Mouse (Mus musculus): Measurements from ENCODE around the gene Psmd10.

Psmd10 gene

DNA sequence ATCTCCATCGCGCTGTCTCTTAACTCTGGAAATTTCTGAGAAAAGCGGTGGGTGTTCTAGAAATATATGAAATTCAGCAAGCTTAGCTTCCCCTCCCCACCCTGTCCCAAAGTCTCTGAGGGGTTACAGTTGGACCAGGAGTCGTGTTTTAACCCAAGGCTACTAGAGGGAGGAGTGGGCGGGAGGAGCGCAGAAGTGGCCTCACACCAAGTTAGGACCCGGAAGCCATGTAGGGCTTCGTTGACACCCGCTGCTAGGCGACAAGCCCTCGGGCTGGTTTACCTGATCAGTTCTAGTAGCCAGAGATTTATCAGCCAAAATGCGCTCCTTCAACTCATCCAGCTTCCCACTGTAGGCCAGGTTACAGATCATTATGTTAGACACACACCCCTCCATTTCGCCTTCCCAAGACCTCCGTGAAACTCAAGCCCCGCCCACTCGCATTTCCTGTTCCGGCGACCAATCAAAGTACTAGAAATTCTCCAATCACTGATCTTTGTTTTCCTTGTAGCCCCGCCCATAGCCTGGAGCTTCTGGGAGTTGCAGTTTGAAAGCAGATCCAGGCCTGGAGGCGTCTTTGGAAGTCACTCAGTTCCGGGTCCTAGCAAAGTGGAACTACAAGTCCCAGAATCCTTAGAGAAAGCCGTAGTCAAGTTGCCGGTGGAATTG, at the start of gene Psmd10, which contains the start of gene Atg4a:
TSS of gene Psmd10 (minus strand) at position 457 of the 669 bp plus-strand sequence.
TSS of gene Atg4a (plus strand) at position 636 of the 669 bp plus-strand sequence.
- DNase-seq (ENCODE audit: extremely low spot score, low read depth, low spot score), result peak; percentile 73

- no peak for DNase-seq (ENCODE audit: extremely low spot score, low read depth, low spot score)
Measured at GRCm38 (mm10) chrX:140998885-140999284, 42.4 kb upstream of the Psmd10 start.

- DNase-seq (ENCODE audit: extremely low spot score, low read depth, low spot score), result no peak
Measured at GRCm38 (mm10) chrX:140997912-140998545, 41.5 kb upstream of the Psmd10 start.

- DNase-seq (ENCODE audit: extremely low spot score, low read depth, low spot score), result no peak
Measured at GRCm38 (mm10) chrX:140996909-140997516, 40.5 kb upstream of the Psmd10 start.

- no peak for DNase-seq (ENCODE audit: extremely low spot score, low read depth, low spot score)
Measured at GRCm38 (mm10) chrX:140985256-140985655, 28.7 kb upstream of the Psmd10 start.

DNA sequence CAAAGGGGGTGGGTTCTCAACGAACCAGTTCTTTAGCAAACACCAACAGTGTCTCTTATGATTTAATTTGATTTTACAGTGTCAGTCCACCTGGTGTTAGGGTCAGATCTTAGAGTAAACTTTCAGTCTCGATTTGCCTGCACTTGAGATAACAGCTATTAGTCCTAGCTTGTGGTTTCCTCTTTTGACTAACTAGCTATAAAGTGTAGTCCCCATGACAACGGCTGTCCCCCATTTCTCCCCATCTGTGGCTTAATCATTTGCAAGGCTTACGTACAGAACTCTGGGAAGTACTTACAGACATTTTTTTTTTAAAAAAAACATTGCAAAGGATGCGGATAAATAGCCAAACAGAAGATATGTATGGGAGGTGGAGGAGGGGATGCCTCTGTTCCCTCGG, 28.3 kb upstream of the Psmd10 start:
- no peak for DNase-seq (ENCODE audit: extremely low spot score, low read depth, low spot score)

DNA sequence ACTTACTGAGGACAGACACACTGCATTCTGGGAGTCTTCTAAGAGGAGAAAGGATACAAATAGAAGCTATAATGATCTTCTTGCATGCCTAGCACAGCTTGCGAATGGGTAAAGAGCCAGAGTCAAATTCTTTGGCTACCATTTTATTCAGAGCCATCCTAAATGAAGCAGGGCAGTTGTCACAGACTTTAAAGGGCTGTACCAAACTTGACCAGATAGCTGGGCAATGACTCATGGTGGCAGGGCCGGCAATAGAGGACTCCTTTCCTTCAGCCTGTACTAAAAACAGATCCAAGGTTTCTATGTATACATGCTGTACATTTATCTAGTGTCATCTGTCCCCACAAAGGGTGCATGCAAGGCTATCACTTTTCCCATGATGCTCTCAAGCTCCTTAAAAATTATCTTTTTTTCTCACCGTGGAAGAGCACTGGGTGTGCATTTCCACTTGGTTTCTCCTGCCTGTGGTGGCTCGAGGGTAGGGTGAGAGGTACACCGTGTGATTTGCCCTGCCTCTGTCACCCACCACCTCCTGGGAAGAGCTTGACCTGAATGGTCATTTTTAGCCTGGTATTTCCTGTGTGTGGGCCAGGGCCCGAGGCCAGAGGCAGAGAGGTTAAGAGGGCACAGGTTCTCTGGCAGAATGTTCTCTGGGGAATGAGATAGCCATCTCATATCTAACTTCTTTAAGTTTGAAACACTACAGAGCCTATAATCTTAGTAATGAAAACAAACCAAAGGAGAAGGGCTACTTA, 26.9 kb upstream of the Psmd10 start:
- DNase-seq (ENCODE audit: extremely low spot score, low read depth, low spot score), result no peak

DNA sequence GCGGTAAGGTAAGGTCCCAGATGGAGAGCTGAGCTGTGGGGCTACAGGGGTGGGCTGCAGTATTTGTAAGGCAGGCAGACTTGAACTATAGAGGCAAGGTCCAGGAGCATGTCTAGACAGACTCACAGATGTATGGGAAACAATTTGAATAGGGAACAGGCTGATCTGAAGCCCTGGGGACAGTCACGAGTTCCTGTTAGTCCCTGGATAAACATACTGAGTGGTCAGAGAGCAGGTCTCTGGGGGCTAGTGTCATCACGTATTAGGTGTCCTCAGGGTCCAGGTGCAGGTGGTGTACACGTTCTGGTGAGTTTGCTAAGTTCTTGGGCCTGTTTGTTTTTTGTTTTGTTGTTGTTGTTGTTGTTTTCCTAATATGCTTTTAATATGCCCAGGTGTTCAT, 23.6 kb upstream of the Psmd10 start:
- DNase-seq (ENCODE audit: extremely low spot score, low read depth, low spot score), result no peak

DNA sequence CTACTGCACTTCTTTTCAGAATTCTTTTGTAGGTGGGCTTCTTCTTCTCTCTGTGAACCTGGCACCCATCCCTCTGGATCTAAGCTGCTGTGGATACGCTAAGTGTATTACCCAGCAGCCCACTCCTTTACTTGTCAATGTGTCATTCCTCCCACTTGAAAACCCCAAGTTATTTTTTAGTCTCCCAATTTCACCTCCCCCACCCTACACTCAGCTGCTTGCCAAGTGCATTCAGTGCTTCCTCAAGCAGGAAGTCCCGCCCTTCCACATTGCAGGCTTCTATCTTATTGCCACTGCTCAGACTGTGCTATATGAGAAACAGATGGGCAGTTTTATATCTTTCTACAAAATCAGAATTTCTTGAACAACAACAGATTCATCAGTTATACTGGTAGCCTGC, 23.0 kb upstream of the Psmd10 start:
- no peak for DNase-seq (ENCODE audit: extremely low spot score, low read depth, low spot score)

DNA sequence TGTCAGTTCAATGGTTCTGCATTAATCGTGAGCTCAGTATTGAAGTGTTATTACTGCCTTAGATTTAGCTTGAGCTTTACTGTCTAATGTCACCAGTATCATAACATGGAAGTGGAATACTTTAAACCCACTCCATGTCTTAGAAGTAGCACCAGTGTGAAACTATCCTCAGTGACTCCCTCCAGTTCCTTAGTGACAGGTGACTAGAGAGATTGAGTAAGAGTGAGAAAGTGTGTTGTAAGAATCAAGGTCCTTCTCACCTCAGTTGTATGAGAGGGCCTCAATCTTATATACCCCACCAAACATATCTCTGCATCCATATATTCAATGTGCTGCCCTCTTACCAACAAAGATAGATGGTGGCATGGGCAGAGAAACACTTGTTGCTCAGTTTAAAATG, 22.4 kb upstream of the Psmd10 start:
- no peak for DNase-seq (ENCODE audit: extremely low spot score, low read depth, low spot score)

- DNase-seq (ENCODE audit: extremely low spot score, low read depth, low spot score), result no peak
Measured at GRCm38 (mm10) chrX:140956959-140957358, 431 bp upstream of the Psmd10 start.

DNA sequence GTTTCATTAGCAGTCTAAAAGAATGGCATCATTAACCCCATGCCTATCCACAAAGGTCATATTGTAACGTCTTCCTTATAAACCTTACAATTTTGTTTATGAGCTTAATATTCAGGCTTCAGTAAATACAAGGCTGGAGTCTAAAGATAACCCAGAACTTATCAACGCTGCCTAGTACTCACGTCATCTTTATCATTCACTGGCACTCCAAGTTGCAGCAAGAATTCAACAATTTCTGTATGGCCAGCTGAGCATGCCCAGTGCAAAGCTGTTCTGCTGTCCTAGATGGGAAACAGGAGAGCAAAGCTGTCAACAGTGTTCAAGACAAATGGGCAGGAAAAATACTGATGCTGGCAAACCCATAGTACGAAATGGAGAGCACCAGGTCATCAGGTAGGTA, 2.9 kb downstream of the Psmd10 start:
- DNase-seq (ENCODE audit: extremely low spot score, low read depth, low spot score), result no peak

- no peak for DNase-seq (ENCODE audit: extremely low spot score, low read depth, low spot score)
Measured at GRCm38 (mm10) chrX:140936271-140936670, 20.3 kb downstream of the Psmd10 start.

DNA sequence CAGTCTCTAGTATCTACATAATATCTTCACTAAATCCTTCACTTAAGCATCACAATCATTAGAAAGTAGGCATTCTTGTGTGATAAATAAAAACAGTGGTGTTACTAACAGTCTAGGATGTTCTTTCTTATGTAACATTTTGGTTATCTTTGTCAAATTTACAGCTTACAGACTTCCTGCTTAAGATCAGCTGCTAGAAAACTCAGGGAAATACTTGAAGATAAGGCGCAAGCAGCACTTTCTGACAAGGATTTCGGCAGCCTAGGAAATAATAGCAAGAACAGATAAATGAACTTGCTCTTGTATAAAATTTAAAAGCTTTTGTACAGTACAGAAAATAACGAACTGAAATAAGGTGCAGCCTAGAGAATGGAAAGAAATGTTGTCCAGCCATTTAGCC, 23.3 kb downstream of the Psmd10 start:
- DNase-seq (ENCODE audit: extremely low spot score, low read depth, low spot score), result no peak

DNA sequence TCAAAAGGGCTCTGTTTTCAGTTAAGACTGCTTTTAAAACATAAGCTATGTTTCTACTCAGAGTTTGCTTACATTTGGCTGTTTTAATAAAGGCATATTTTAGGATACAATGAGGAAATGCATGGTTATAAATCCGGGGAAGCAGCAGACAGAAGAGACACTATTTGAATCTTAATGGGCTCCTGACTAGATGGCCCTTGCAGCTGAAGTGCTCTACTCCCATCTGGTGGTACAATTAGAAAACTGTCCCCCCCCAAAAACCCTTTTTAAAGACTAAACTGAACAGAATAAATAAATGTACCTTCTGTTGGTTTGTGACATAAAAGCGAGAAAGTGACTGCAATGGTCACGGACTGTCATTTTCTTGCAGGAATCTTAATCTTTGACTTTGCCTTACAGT, 24.5 kb downstream of the Psmd10 start:
- DNase-seq (ENCODE audit: extremely low spot score, low read depth, low spot score), result no peak

DNA sequence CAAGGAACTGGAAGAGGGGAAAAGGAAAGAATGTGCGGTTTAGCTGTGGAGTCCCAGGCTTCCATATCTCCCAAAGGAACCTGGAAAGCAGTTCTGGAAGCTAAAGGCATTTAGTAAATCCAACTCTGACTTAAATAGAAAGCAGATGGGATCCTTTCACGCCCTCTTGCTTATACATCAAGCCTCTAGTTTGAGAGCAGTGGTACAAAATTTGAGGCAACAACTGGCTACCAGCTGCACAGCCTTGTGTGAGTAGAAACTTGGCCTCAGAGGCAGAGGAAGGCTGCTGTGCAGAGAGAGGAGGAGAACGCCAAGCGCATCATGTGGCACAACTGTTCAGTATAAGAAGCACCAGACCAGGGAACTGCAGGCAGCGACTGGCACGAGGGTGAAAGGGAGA, 35.2 kb downstream of the Psmd10 start:
- no peak for DNase-seq (ENCODE audit: extremely low spot score, low read depth, low spot score)

GRCm38 (mm10) chrX:140907360-140907759, 49.2 kb downstream of the Psmd10 start, which contains the start of gene Vsig1:
Gene Vsig1 (plus strand): TSS chrX:140907608.
- DNase-seq (ENCODE audit: extremely low spot score, low read depth, low spot score), result no peak

GRCm38 (mm10) chrX:140903487-140903886, 53.0 kb downstream of the Psmd10 start:
- DNase-seq (ENCODE audit: extremely low spot score, low read depth, low spot score), result no peak
